Mouse (Mus musculus): ENCODE measurements at regions not wholly inside any gene's neighbourhood (a gene's known extent, or its start where the extent isn't known, plus 50 kb on each side); places are given as distances from the start of the nearest gene placed in this dataset.

- TF ChIP-seq CTCF (IDR thresholded peaks at IDR 0.05; ENCODE audit: low read depth) (no peak), EP300 (IDR thresholded peaks at IDR 0.05; ENCODE audit: low read depth) (no peak)
These were observed 217.5 kb downstream of the Rplp1 start for GRCm38 (mm10) chr9:61696831-61697230.
